Mouse (Mus musculus) induced T-regulatory cell, adult 2 months (primary cell): ENCODE measurements around the gene Ddit4.
"Not testable (repeated sequence)": the region's sequence is repeated elsewhere in the genome, so short reads cannot be mapped to it uniquely, and the experiment has no call there.

Source experiments
- DNase-seq: peaks from one replicate; pipeline ENCODE4 v3.0.0-alpha.2; 2012; ENCODE audit warnings: low read depth

Gene Ddit4

DNA sequence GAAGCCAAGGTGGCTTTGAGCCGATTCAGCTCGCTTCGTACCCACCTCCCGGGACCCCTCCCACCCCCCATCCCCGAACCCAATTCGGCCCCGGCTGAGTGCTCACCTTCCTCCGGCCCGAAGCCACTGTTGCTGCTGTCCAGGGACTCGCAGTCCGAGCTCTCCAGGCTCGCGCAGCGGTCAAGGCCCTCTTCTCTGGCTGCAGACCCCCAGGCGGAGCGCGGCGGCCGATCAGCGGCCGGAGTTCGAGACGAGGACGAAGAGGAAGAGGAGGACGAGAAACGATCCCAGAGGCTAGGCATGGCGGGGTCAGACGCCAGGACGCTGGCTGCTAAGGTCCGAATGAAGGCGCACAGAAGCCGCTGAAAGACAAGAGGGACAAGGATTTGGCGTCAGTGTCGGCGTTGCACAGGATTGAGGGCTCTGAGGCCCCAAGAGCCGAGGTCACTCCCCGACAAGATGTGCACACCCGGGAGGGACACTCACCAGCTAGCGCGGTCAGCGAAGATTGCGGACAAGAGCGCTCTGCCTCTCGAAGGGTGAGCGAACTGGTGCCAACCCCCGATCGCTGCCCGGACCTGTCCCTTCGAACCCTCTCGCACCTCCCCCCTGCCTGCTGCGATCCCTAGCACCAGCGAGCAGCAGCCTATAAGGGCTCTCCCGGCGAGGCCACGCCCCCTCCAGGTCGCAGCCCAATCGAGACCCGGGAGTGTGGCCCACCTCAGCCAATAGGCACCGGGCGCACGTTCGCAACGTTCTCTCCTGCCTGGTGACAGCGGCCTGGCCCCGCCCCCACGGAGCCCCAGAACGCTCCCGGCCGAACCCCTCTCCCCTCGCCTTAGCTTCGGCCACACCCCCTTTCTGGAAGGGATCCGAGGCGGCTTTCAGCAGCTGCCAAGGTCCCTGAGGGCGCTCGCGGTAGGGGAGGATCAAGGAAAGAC, at the start of gene Ddit4:
Ddit4 (minus strand) TSS at position 624 of the 941 bp plus-strand sequence.
- DNase-seq = peak; percentile 98

DNA sequence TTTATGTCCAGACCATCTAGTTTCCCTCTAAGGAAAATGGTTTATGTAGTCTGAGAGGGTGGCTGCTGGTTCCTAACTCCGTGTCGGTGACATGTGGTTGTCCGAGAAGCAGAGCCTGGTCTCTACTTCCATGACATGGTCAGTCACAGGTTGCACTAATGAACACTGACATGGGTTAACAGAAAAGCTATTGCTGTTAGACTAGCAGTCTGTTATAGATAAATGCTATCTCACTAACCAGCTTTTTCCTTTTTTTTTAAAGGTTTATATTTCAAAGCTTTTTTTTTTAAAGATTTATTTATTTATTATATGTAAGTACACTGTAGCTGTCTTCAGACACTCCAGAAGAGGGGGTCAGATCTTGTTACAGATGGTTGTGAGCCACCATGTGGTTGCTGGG, 47.4 kb upstream of the Ddit4 start:
- DNase-seq = no peak

DNA sequence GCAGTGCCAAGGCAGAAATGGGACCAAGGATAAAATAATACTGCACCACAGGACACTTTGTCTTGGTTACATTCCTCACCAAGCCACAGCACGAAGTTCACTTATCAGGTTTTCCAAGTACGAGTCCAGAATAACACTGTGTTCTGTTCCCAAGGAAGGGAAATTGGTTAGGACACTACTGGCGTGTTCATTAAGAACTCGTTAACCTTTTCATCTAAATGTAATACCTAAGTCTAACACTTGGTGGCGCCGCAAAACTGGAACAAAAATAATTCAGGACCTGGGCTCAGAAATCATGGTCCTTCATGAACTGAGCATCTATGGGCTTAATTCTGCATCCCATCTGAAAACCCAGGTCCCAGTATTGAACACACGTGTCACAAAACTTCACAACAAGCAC, 46.0 kb upstream of the Ddit4 start:
- peak; percentile 94 for DNase-seq

DNA sequence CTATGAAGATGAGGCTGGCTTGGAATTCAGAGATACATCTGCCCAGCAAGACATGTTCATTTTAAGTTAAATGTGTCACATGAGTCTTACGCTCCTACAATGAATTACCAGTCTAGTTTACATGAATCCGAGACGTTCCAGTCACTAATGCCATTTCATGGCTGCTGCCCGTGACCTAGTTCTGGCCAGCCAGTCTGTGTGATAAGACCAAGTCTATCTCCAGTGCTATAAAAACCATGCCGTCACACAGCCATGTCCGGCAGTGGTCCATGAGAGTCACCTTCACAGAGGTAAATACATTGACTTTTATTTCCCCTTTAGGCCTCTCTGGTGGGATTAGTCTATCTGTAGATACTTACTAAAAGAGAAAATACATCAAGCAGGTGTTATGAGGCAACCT, 44.3 kb upstream of the Ddit4 start:
- no peak for DNase-seq

DNA sequence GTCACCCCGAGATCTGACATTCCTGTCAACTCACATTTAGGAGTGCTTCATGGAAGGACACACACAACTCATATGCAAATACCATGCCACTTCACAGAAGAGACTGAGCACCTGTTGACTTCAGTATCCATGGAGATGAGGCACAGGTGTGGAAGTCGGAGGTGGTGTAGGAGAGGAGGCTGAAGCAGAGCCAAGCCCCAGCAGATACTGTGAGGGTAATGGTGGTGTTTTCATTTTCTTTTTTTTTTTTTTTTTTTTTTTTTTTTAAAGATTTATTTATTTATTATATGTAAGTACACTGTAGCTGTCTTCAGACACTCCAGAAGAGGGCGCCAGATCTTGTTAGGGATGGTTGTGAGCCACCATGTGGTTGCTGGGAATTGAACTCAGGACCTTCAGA, 42.2 kb upstream of the Ddit4 start:
- DNase-seq = not testable (repeated sequence)

DNA sequence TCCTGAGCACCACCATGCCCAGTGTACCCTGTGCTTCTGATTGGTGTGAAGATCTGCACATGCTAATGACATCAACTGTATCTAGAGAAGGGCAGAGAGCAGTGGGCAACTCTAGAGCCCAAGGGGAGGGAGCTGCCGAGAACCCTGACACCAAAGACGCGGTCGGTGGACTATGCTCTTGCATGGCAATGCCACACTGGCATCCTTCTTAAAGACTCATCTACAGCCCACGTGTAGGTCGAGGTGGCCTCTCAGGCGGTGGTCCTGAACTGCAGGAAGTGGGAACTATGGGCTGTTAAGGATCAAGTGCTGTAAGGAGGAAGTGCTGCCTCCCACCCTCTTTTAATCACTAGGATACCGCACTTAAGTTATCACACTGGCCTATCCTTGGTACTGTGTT, 40.4 kb upstream of the Ddit4 start:
- DNase-seq = no peak

DNA sequence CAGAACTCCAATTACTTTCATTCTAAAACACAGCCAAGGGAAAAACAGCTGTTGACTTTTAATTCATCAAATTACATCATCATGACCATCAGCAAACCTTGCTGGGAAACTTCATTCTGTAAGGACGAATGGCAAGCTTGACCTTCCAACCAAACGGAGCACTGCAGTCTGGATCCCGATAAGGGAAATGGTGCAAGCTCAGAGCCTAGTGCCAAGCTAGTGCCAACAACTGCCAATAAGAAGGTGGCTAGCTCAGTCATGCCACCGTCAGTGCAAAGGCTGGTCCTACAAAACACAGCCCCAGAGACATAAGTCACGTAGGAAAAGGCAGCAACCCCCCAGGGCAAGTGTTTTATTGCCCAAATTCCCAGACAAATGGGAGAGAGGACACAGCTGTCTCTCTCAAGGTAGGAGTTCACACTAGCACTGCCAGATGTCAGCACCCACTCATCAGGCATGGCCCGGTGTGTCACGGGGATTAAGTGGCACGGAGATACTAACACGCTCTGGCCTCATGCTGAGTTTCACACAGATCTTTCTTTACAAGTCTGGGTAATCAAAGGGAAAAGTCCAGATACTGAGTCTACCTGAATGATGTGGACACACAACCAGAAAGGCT, 39.7 kb upstream of the Ddit4 start:
- no peak for DNase-seq

DNA sequence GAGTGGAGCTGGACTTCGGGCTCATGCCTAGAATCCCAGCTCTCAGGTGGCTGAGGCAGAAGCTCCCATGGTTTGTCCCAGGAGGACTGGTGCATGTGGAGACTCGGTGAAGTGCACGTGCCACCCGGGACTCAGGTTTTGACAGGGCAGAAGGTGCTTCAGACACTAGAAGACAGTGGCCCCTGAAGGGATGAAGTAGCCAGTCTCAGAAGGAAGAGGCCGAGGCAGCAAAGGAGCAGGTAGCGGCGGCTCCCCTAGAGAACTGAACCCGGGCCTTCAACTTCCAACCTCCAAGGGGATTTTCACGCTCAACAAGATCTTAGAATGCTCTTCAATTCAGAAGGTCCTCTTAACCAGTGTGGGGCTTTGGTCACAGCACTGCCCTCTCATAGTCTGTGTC, 38.8 kb upstream of the Ddit4 start:
- no peak for DNase-seq

DNA sequence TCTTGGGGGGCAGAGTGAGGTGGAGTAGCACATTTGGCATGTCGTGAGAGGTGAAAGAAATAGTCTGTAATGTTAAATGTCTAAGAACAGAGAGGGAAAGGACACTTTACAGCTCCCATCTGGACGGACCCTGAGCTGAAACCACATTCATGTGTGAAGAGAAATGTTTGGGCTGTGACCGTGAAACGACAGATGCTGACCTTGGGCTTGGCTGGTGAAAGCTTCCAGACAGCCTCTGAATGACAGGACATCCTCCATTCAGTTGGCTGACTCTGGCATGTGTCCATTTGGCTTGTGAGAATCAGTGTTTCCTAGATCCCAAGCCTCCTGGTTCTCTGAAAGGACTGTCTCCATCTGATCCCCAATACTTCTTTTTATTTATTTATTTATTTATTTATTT, 36.4 kb upstream of the Ddit4 start:
- DNase-seq = no peak

DNA sequence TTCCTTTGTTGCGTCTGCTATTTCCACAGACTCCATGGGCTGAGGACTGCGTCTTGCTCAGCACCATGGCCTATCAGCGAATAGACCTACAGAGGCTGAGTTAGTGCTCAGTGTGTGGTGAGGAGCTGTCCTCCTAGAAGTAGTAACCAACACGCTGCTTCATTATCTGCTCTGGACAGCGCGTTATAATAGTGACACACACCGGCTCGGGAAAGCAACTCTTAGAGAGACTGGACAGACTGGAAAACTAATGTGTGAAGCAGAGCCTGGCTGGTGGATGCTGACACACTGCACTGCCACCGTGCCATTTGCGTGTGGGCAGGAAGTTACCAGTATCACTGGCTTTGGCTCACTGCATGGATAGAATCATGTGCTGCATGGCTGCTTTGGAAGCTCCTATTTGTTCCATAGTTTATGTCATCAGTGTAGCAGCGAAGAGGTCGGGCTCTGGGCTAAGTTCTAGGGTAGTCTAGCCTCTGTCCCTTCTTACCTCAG, 30.8 kb upstream of the Ddit4 start:
- no peak for DNase-seq

DNA sequence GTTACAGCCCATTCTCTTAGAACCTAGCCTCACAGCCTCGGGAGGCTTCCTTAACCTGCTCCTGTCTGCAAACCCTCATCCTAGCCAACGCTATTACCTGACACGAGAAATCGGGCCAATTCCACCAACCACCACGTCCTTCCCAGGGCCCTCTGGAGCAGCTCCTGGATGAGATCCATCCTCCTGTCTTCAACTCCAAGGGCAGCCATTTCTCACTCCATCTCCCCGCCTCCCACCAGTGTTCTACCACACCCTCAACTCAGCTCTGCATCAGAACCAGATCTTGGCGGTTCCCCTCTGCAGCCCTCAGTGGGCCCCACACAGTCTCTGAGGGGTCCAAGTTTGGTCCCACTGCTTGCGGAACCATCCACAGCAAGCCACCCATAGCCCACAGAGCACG, 30.2 kb upstream of the Ddit4 start:
- no peak for DNase-seq

DNA sequence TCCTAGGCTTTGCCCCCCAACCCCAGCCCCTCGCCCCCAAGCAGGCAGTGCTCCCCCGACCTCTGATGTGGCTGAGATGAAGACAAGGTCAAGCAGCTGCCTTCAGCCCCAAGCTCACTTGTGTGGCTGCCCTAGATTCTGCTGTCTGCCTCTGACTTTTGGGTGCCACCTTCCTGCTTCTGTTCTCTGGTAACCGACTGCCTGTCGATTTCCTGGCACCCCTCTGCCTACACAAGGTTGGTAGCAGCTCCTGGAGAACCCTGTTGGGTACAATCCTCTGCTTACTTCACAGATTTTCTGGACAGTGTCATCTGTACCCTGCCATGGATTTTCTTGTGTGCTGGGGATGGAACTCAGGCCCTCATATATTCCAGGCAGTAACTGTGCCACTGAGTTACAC, 29.7 kb upstream of the Ddit4 start:
- DNase-seq = peak; percentile 60

DNA sequence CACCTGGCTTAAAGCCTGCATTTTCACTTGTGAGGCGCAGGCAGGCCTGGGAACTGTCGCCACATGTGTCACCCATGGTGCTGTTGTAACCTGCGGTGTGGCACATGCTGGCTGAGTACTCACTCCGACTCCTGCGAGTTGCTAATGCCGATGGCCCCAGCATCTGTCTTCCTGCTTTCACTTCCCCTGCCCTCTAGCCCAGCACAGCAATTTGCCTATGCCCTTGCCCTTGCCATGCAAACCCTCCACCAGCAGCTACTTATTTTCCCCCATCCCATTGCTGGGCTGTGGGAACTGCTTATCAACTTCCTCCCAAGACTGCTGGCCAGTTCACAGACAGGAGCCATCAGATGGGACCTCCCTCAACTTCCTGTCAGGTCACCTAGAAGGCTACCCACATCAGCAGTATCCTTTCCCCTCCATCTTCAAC, 29.2 kb upstream of the Ddit4 start:
- DNase-seq = peak; percentile 67

DNA sequence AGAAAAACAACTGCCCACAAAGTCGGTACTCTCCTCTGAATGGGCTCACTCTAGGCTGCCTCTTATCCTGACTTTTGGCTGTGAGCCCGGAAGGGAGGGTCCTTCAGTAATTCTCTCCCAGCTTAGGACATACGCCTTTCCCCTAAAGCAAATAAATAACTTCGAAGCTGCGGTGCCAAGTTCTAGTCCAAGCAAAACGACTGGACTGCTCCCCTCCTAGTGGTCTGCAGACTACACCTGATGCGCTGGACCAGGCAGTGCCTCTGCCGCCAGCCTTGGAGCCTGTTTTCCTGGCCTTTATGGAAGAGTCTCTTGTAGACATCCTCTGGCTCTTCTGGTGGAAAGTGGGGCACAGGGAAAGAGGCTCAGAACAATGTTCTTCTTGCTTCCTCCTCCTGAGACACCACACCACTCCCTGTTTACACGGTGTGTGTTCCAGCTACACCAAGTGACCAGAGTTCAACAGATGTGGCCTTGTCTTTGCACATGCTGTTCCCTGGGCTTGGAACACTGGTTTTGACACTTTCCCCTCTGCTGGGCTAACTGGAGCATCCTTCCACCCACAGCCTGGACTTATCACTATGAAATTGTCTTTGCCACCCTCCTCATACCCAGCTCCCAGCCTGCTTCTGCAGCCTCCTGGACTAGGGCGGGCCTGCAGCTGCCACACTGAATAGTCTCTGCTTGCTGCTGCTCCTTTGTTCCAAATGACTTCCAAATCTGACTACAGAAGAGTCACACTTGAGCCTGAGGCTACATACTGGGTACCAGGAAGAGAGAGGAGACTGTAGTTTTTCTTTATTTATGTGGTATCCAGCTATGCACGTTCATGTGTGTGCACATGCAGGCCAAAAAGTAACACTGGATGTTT, 27.5 kb upstream of the Ddit4 start:
- DNase-seq = no peak

DNA sequence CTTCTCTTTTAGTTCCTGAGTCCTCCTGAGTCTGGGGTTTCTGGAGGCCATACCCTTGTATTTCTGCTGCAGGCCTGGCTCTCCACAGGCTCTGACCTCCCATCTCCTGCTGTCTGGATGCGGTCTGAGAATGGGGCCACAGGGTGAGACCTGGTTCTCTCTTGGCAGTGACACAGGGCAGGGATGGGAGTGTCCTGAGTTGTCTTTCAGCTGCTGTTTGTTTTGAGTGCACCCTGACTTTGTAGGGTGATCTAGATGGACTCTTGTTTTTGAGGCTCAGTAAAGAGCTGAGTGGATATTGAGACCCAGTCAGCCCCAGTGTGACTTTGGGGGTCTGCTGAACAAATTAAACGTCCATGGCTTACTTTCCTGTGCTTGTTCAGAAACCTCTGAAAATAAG, 26.8 kb upstream of the Ddit4 start:
- no peak for DNase-seq

DNA sequence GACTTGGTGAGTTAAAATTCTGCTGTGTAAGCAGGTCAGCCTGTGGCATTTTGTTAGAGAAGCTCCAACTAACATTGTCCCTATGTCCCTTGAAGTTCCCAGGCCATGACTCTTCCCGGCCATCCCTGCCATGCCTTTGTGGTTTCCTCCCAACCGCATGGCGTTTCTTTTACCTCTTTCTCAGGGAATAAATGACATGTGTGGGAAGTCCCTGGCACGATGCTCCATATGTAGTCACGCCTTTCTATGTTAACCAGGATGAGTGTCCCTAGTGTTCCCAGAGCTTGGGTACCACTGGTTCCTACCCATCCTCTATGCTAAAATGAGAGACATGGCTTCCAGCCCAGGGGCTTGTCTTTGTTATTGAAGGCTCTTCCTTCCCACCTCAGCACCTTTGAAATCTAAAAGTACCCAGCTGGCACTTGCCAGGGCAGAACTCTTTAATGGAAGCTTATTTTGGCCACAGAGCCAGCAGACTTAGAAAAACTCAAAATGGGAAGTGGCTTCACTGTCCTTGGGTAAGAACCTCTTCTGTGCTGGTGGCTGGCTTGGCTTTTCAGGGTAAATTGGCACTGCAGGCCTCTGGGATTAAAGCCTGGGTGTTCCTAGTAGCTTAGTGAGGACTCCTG, 26.2 kb upstream of the Ddit4 start:
- DNase-seq = no peak

DNA sequence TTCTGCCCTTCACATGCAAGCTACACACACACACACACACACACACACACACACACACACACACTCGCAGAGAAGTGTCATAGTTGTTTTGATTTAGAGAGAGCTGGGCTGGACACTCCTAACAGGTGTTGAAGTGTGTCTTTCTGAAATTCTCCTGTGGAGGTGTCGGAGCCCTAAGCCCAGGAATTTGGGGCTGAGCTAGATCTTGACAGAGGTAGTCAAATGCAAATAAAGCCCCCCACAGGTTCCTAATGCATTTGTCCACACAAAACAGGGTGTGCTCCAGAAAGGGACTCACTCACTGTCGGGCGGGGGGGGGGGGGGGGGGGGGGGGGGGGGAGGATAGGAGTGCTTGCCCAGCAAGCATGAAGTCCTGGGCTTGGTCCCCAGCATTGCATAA, 25.5 kb upstream of the Ddit4 start:
- no peak for DNase-seq

DNA sequence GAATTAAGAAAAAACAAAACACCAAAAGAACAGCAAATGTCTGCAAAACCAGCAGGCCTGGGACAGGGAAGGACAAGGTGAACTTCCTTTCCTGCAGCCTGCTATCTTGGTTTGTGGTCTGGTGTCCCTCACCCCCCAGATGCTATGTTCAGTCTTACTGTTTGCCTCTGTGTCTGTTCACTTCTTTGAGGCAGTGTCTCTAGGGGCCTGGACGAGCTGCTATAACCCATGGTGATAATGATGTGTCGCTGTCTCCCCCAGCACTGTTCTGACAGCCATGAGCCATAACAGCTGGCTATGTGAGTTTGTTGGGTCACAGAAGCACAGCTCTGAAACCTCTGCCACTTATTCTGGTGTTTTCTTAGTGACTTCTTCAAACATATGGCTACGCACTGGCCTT, 23.2 kb upstream of the Ddit4 start:
- DNase-seq = peak; percentile 74

DNA sequence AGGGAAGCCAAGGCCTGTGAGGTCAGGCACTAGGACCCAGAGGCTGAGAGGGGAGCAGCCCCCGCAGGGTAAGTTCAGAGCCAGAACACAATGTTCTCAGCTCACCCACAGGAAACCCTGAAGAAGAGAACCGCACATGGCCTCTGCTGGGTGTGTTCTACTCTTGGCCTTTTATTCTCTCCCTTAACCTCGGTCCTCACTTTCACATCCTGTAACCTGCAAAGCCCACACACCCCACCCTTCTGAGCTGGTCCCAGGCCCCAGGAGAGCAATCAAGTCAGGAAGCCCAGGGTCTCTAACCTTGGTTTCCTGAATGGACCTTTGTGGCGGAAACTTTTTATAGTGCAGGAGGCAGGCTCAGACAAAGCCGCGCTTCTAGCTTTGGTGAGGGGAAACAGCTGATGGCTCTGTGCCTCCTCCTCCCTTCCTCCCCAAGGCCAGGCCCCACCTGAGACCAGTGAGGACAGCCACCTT, 22.6 kb upstream of the Ddit4 start:
- DNase-seq = peak; percentile 89

DNA sequence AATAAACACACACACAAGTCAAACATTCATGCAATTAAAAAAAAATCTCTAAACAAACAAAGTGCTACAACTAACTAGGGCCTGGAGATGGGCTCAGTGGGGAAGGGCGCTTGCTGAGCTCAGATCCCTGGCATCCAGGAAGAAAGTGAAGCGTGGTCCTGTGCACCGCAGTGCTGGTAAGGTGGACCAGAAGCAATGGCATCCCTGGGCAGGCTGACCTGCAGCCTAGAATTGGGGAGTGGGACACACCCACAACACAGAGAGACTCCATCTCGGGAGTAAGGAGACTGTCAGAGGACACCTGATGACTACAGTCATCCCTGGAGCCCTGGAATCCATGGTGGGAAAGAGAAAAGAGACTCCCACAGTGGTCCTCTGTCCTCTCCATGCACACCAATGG, 21.8 kb upstream of the Ddit4 start:
- peak; percentile 12 for DNase-seq

DNA sequence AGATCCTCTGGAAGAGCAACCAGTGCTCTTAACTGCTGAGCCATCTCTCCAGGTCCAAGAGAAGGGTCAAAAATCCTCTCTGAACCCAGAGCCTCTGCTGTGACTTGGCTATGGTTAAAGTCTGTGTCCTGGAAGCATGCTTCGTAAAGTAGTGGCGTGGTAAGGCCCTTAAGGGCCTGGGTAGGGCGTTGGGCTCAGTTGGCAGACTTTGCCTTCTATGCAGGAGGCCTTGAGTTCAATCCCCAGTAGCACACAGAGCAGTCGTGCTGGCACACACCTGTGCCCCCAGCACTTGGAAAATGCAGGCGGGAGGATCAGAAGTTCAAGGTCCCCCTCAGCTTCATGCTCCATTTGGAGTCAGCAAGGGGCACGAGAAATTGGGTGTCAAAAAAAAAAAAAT, 21.4 kb upstream of the Ddit4 start:
- DNase-seq = no peak

DNA sequence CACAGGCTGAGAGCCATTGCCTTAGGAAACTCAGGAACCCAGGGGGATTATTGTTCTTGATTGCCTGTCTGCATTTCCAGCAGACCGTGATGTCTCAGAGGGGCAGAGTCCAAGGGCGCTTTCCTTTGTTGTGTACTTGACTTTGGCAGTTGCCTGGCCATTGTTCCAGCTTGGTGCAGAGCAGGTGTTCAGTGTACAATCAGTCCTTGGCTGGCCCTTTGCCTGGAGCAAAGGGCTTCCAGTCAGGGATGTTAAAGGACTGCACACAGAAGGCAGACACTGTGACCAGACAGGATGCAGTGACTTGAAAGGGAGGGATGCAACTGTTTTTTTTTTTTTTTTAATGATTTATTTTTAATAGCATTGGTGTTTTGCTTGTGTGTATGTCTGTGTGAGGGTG, 20.9 kb upstream of the Ddit4 start:
- DNase-seq = no peak
